Comparison of ENCODE assay signal across 14 mouse cellular contexts in the genomic region with DNA sequence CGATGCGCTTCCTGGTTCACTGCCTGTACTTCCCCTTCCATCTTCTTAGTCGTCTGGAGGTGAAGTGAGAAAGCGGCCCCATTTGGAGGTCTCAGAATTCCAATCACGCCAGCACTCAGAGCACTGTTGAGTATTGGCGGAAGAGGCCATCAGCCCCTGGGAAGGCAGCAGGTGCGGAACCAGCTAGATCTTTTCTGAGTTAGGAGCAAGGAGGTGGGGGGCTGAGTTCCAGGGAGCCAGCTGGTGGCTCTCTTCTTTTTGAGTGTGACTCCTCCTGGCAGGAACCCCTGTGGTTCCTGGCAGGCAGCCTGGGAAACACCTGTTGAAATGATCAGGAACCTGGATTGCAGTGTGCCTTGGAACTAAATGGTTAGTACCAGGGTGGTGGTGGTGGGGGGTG.
DNase-seq lines count a peak whose midpoint lies in the region; ATAC-seq and TF ChIP-seq lines count a peak whose summit lies in the region.
"Had no signal": no experiment of that assay in that cellular context is flagged by ENCODE, and none has a peak within 500 bp of the region (broad histone marks: within the 10 kb centered on the region; RNA-seq: fewer than 3 reads in every experiment).

No protein-coding gene starts in this region.

- no peaks in the 10 kb centered on the region for H3K4me1 ChIP-seq in cerebellum, adult 2 months (ENCODE audit: control insufficient read depth, insufficient read depth, low read length)
- H3K4me1 ChIP-seq in hindbrain, postnatal 0 days (ENCODE audit: insufficient read depth, low read length): no peaks in the 10 kb centered on the region
- H3K4me1 ChIP-seq in hindbrain, embryonic 14.5 days (replicated peaks; ENCODE audit: control insufficient read depth, insufficient read depth, low read length): no peaks in the 10 kb centered on the region
- H3K4me1 ChIP-seq: heart, embryonic 15.5 days; limb, embryonic 12.5 days had no signal

- 0 out of 2 replicates have a peak, but pooled peaks have one; percentile 51 for ATAC-seq in hindbrain, postnatal 0 days
- no peak for ATAC-seq in hindbrain, embryonic 14.5 days (ENCODE audit: low FRiP score)
- ATAC-seq: intestine, postnatal 0 days had no signal

- TF ChIP-seq CTCF in cerebellum, adult 2 months (IDR thresholded peaks at IDR 0.05; ENCODE audit: borderline replicate concordance, insufficient read depth, low read depth, low read length): no peak
- no peak for TF ChIP-seq CTCF in hindbrain, postnatal 0 days (IDR thresholded peaks at IDR 0.05; ENCODE audit: low read depth)

- no peaks in the 10 kb centered on the region; the same call in 1 of the 2 replicates for H3K27me3 ChIP-seq in cerebellum, adult 2 months (ENCODE audit: control insufficient read depth, insufficient read depth, low read length)
- no peaks in the 10 kb centered on the region for H3K27me3 ChIP-seq in hindbrain, postnatal 0 days (ENCODE audit: insufficient read depth, low read length)
- no peaks in the 10 kb centered on the region for H3K27me3 ChIP-seq in hindbrain, embryonic 14.5 days (ENCODE audit: control insufficient read depth, insufficient read depth, low read length)
- H3K27me3 ChIP-seq: heart, embryonic 15.5 days; limb, embryonic 12.5 days had no signal

- H3K9me3 ChIP-seq in hindbrain, postnatal 0 days (ENCODE audit: low read length): no peaks in the 10 kb centered on the region
- H3K9me3 ChIP-seq in hindbrain, embryonic 14.5 days (ENCODE audit: control insufficient read depth, low read length): no peaks in the 10 kb centered on the region
- H3K9me3 ChIP-seq: heart, embryonic 15.5 days; limb, embryonic 12.5 days had no signal

- H3K27ac ChIP-seq in cerebellum, adult 2 months (ENCODE audit: insufficient read depth, low read length): no peak overlapping the region
- H3K27ac ChIP-seq in hindbrain, postnatal 0 days: no peak overlapping the region
- H3K27ac ChIP-seq in hindbrain, embryonic 14.5 days: no peak overlapping the region
- H3K27ac ChIP-seq: heart, embryonic 15.5 days; limb, embryonic 12.5 days; macrophage had no signal

- DNase-seq in cerebellum, adult 2 months: peak; percentile 5 to 14
- no peak for DNase-seq in cerebellum, adult 9-11 months
- peak; percentile 52 for DNase-seq in hindbrain, postnatal 0 days (ENCODE audit: low spot score)
- DNase-seq in hindbrain, embryonic 14.5 days (ENCODE audit: low spot score): no peak
- DNase-seq in right cerebral cortex, postnatal 10 days (ENCODE audit: low spot score in 2 of 2): peak; percentile 38 to 40
- no peak for DNase-seq in right cerebral cortex, adult 2 months (ENCODE audit: low spot score in 2 of 2)
- peak; percentile 48 for DNase-seq in skeletal muscle tissue, adult 2 months (ENCODE audit: low read depth, low spot score)
- DNase-seq in thymus, postnatal 0 days (ENCODE audit: low spot score): no peak
- DNase-seq: adrenal gland, postnatal 25 days; thymus, postnatal 25 days had no signal

- WGBS in cerebellum, adult 2 months: 7% methylated on average over 7 of the region's 7 CpGs
- WGBS in hindbrain, postnatal 0 days: 41% methylated on average over 7 of the region's 7 CpGs
- WGBS in hindbrain, embryonic 14.5 days: 56% methylated on average over 7 of the region's 7 CpGs

- no peak overlapping the region for H3K4me2 ChIP-seq in hindbrain, postnatal 0 days (ENCODE audit: low read depth, low read length)
- H3K4me2 ChIP-seq in hindbrain, embryonic 14.5 days (replicated peaks): no peak overlapping the region
- H3K4me2 ChIP-seq: heart, embryonic 15.5 days; limb, embryonic 12.5 days had no signal

- H3K36me3 ChIP-seq in hindbrain, postnatal 0 days (ENCODE audit: insufficient read depth, low read length): no peaks in the 10 kb centered on the region
- H3K36me3 ChIP-seq in hindbrain, embryonic 14.5 days (replicated peaks; ENCODE audit: control insufficient read depth, insufficient read depth): no peaks in the 10 kb centered on the region
- H3K36me3 ChIP-seq: heart, embryonic 15.5 days; limb, embryonic 12.5 days had no signal

- H3K4me3 ChIP-seq in cerebellum, adult 2 months (replicated peaks; ENCODE audit: insufficient read depth, low read depth, low read length): no peak overlapping the region
- H3K4me3 ChIP-seq in hindbrain, postnatal 0 days (ENCODE audit: low read length): no peak overlapping the region
- no peak overlapping the region for H3K4me3 ChIP-seq in hindbrain, embryonic 14.5 days (replicated peaks; ENCODE audit: low read length)
- H3K4me3 ChIP-seq: heart, embryonic 15.5 days; limb, embryonic 12.5 days had no signal

- H3K9ac ChIP-seq in hindbrain, postnatal 0 days (replicated peaks; ENCODE audit: low read length): no peak overlapping the region
- no peak overlapping the region for H3K9ac ChIP-seq in hindbrain, embryonic 14.5 days
- H3K9ac ChIP-seq: heart, embryonic 15.5 days; limb, embryonic 12.5 days had no signal

- no peak for TF ChIP-seq POLR2A in cerebellum, adult 2 months (IDR thresholded peaks at IDR 0.05; ENCODE audit: borderline replicate concordance, insufficient read depth, low read length)

Comparison
In these comparisons a context has a peak if more than half of its experiments do, and no peak if none do; other contexts are left out.
1. DNase-seq: peak in cerebellum, adult 2 months (2 of 2), hindbrain, postnatal 0 days (single experiment), right cerebral cortex, postnatal 10 days (2 of 2) and skeletal muscle tissue, adult 2 months (single experiment); none in cerebellum, adult 9-11 months (single experiment), hindbrain, embryonic 14.5 days (single experiment), right cerebral cortex, adult 2 months (0 of 2) and thymus, postnatal 0 days (single experiment).